Mouse (Mus musculus) bone marrow, adult 2 months (tissue): Measurements from ENCODE around the gene Gpr25.

Experiments
- CTCF ChIP-seq: fragments of 200-500 bp; IDR thresholded peaks from 2 replicates; pipeline ENCODE4 v1.5.1; 2011; ENCODE audit warnings: low read length, control low read depth; ENCODE audit not compliant: control insufficient read depth, insufficient read depth
- POLR2A ChIP-seq: fragments of 200-500 bp; IDR thresholded peaks from 2 replicates; pipeline ENCODE4 v1.6.1; 2011; ENCODE audit warnings: low read depth, mild to moderate bottlenecking, control low read depth, low read length, borderline replicate concordance; ENCODE audit not compliant: control insufficient read depth

GRCm38 (mm10) chr1:136247393-136247792, 13.3 kb downstream of the Gpr25 start:
- TF ChIP-seq CTCF (no peak), POLR2A (no peak)
